Mouse (Mus musculus): ENCODE measurements around the gene Gm10273. TPM values are rescaled to one million over a fixed set of nuclear protein-coding genes. Genes with fewer than 3 reads are reported as not detected.

The Gm10273 gene
- total and polyA plus RNA-seq, 3 experiments = 16.6 to 132 (median 28.6) TPM

DNA sequence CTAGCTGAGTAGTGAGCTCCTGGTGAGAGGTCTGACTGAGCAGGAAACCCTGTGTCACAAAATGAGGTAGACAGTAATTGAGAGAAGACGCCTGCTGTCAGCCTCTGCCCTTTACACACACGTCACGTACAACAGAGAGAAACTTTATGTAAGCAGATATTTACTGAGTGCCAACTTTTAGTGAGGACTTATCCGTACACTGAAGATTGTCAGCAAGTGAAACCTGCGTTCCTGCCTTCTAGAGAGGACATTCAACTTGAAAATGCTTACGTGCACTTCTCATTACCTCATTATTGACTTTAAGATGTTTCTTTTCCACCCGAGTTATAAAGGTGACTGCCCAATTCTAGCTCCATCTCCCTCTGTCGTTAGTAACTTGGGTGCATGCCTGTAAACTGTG is 26.7 kb upstream of the Gm10273 start:
- Histone ChIP-seq H3K79me2 (ENCODE audit: control insufficient read depth, insufficient read depth, low read length, poor library complexity) (no peaks in the 10 kb centered on the region), H3K27ac (ENCODE audit: control insufficient read depth, low read depth, low read length) (no peak overlapping the region), H3K27me3 (ENCODE audit: control insufficient read depth in 1 of 2, insufficient read depth in 2 of 2, low read length in 2 of 2) (no peaks in the 10 kb centered on the region), H3K9ac (ENCODE audit: control insufficient read depth, low read depth, low read length, poor library complexity, severe bottlenecking) (no peak overlapping the region), H3K9me3 (replicated peaks; ENCODE audit: insufficient read depth, low read length) (no peaks in the 10 kb centered on the region), H3K4me1 (ENCODE audit: control insufficient read depth in 1 of 2, insufficient read depth in 2 of 2, low read length in 2 of 2) (no peaks in the 10 kb centered on the region), H3K36me3 (ENCODE audit: control insufficient read depth in 1 of 2, insufficient read depth in 2 of 2, low read length in 2 of 2) (peaks cover 0 to 29% of the 10 kb centered on the region in 2 experiments; a peak in 2 of 4 replicates), H3K4me3 (ENCODE audit: control insufficient read depth in 1 of 2, insufficient read depth in 1 of 2, low read depth in 2 of 2, low read length in 2 of 2) (no peak overlapping the region)
- DNase-seq (ENCODE audit: low read depth, low spot score) = no peak
- TF ChIP-seq E2F4 (IDR thresholded peaks at IDR 0.05; ENCODE audit: borderline replicate concordance, low read depth, low read length) (no peak), RAD21 (IDR thresholded peaks at IDR 0.05; ENCODE audit: low read depth, low read length) (no peak), SMC3 (IDR thresholded peaks at IDR 0.05; ENCODE audit: low read depth, low read length) (no peak), POLR2AphosphoS2 (IDR thresholded peaks at IDR 0.05; ENCODE audit: low read length) (no peak), RCOR1 (IDR thresholded peaks at IDR 0.05; ENCODE audit: low read depth, low read length) (no peak), NELFE (IDR thresholded peaks at IDR 0.05; ENCODE audit: low read depth, low read length) (no peak), GATA1 (IDR thresholded peaks at IDR 0.05; ENCODE audit: low read depth, low read length) (no peak), ZKSCAN1 (IDR thresholded peaks at IDR 0.05; ENCODE audit: low read depth, low read length) (no peak), GABPA (IDR thresholded peaks at IDR 0.05; ENCODE audit: low read depth, low read length) (no peak), TBP (IDR thresholded peaks at IDR 0.05; ENCODE audit: low read depth, low read length) (no peak), USF2 (IDR thresholded peaks at IDR 0.05; ENCODE audit: borderline replicate concordance in 1 of 2, insufficient read depth in 1 of 2, low read depth in 1 of 2, low read length in 2 of 2) (no peak), MXI1 (IDR thresholded peaks at IDR 0.05; ENCODE audit: low read depth, low read length) (no peak)

DNA sequence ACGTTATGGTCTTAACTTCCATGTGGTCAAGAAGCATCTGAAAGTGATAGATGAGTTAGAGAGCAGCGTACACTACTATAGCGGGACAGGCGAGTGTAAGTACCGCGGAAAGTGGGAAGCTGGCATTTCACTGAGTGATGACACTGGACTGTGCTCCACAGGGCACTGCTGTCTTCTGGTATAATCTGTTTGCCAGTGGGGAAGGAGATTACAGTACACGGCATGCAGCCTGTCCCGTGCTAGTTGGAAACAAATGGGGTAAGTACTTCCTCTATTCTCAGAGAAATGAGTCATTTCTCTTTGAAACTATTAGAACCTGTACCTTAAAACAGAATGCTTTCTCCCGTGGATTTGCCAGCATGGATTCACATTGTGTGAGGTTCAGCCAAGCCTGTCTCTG is 26.0 kb upstream of the Gm10273 start:
- Histone ChIP-seq H3K9me3 (replicated peaks; ENCODE audit: insufficient read depth, low read length) (no peaks in the 10 kb centered on the region), H3K36me3 (ENCODE audit: control insufficient read depth in 1 of 2, insufficient read depth in 2 of 2, low read length in 2 of 2) (peaks cover 0 to 28% of the 10 kb centered on the region in 2 experiments; a peak in 2 of 4 replicates), H3K27ac (ENCODE audit: control insufficient read depth, low read depth, low read length) (no peak overlapping the region), H3K9ac (ENCODE audit: control insufficient read depth, low read depth, low read length, poor library complexity, severe bottlenecking) (no peak overlapping the region), H3K79me2 (ENCODE audit: control insufficient read depth, insufficient read depth, low read length, poor library complexity) (no peaks in the 10 kb centered on the region), H3K27me3 (ENCODE audit: control insufficient read depth in 1 of 2, insufficient read depth in 2 of 2, low read length in 2 of 2) (no peaks in the 10 kb centered on the region), H3K4me3 (ENCODE audit: control insufficient read depth in 1 of 2, insufficient read depth in 1 of 2, low read depth in 2 of 2, low read length in 2 of 2) (no peak overlapping the region), H3K4me1 (ENCODE audit: control insufficient read depth in 1 of 2, insufficient read depth in 2 of 2, low read length in 2 of 2) (no peaks in the 10 kb centered on the region)
- peak; percentile 59 for DNase-seq (ENCODE audit: low read depth, low spot score)
- TF ChIP-seq BHLHE40 (IDR thresholded peaks at IDR 0.05; ENCODE audit: borderline replicate concordance, low read depth, low read length) (no peak), NRF1 (IDR thresholded peaks at IDR 0.05; ENCODE audit: insufficient read depth, low read depth, low read length, poor library complexity, severe bottlenecking) (no peak), MEF2A (IDR thresholded peaks at IDR 0.05; ENCODE audit: extremely low read depth, insufficient replicate concordance, low read depth, low read length, poor library complexity, severe bottlenecking) (no peak), ZMIZ1 (IDR thresholded peaks at IDR 0.05; ENCODE audit: low read depth, low read length) (no peak), MXI1 (IDR thresholded peaks at IDR 0.05; ENCODE audit: low read depth, low read length) (no peak), CHD2 (IDR thresholded peaks at IDR 0.05; ENCODE audit: low read length) (no peak), E2F4 (IDR thresholded peaks at IDR 0.05; ENCODE audit: borderline replicate concordance, low read depth, low read length) (no peak), CTCF (IDR thresholded peaks at IDR 0.05 in 2 of 3, conservative IDR thresholded peaks at IDR 0.05 in 1 of 3; ENCODE audit: control insufficient read depth in 1 of 3, insufficient read depth in 1 of 3, low read depth in 2 of 3, low read length in 3 of 3, poor library complexity in 1 of 3, severe bottlenecking in 1 of 3) (no peak), TAL1 (IDR thresholded peaks at IDR 0.05; ENCODE audit: low read length) (no peak), EP300 (IDR thresholded peaks at IDR 0.05; ENCODE audit: low read depth in 1 of 2, low read length in 2 of 2) (no peak), POLR2AphosphoS5 (IDR thresholded peaks at IDR 0.05; ENCODE audit: borderline replicate concordance, low read depth, low read length) (no peak), TCF12 (IDR thresholded peaks at IDR 0.05; ENCODE audit: low read depth, low read length) (no peak), MAX (IDR thresholded peaks at IDR 0.05; ENCODE audit: low read length) (no peak), MYB (IDR thresholded peaks at IDR 0.05; ENCODE audit: low read depth, low read length) (no peak), RAD21 (IDR thresholded peaks at IDR 0.05; ENCODE audit: low read depth, low read length) (no peak), ZKSCAN1 (IDR thresholded peaks at IDR 0.05; ENCODE audit: low read depth, low read length) (no peak), ZC3H11A (IDR thresholded peaks at IDR 0.05; ENCODE audit: low read depth, low read length) (no peak), USF2 (IDR thresholded peaks at IDR 0.05; ENCODE audit: borderline replicate concordance in 1 of 2, insufficient read depth in 1 of 2, low read depth in 1 of 2, low read length in 2 of 2) (no peak)

Measured in MEL (cell line).